Mouse (Mus musculus): ENCODE results near the gene Sgip1. TPM values are rescaled to one million over a fixed set of nuclear protein-coding genes. Genes with fewer than 3 reads are reported as not detected.

Sgip1 gene
- polyA plus RNA-seq, 1 experiment, result 0.35 TPM

GRCm38 (mm10) chr4:102719951-102720350, 21.1 kb upstream of the Sgip1 start:
- no peaks in the 10 kb centered on the region for H3K27me3 ChIP-seq (ENCODE audit: control insufficient read depth, insufficient read depth, low read length)
- no peak overlapping the region for H3K27ac ChIP-seq (ENCODE audit: insufficient read depth, low read depth, low read length)
- no peak for TF ChIP-seq CTCF (IDR thresholded peaks at IDR 0.05; ENCODE audit: extremely low read depth, insufficient read length, insufficient replicate concordance, low read depth, low read length)
- TF ChIP-seq POLR2A (IDR thresholded peaks at IDR 0.05; ENCODE audit: low read depth, low read length), result no peak
- H3K4me3 ChIP-seq (ENCODE audit: low read depth, low read length), result no peak overlapping the region
- H3K4me1 ChIP-seq (ENCODE audit: control insufficient read depth, insufficient read depth, insufficient read length, low read length), result no peaks in the 10 kb centered on the region
- 58% methylated on average over 1 of the region's 1 CpGs for WGBS
- H3K36me3 ChIP-seq (ENCODE audit: control insufficient read depth, insufficient read depth, low read length), result no peaks in the 10 kb centered on the region

GRCm38 (mm10) chr4:102724442-102724841, 16.7 kb upstream of the Sgip1 start:
- Histone ChIP-seq H3K4me3 (ENCODE audit: low read depth, low read length) (no peak overlapping the region), H3K27me3 (ENCODE audit: control insufficient read depth, insufficient read depth, low read length) (no peaks in the 10 kb centered on the region), H3K36me3 (ENCODE audit: control insufficient read depth, insufficient read depth, low read length) (no peaks in the 10 kb centered on the region), H3K4me1 (ENCODE audit: control insufficient read depth, insufficient read depth, insufficient read length, low read length) (no peaks in the 10 kb centered on the region), H3K27ac (ENCODE audit: insufficient read depth, low read depth, low read length) (no peak overlapping the region)
- TF ChIP-seq CTCF (IDR thresholded peaks at IDR 0.05; ENCODE audit: extremely low read depth, insufficient read length, insufficient replicate concordance, low read depth, low read length), result no peak
- no peak for TF ChIP-seq POLR2A (IDR thresholded peaks at IDR 0.05; ENCODE audit: low read depth, low read length)
- WGBS, result 71% methylated on average over 5 of the region's 5 CpGs

- Histone ChIP-seq H3K4me1 (ENCODE audit: control insufficient read depth, insufficient read depth, insufficient read length, low read length) (no peaks in the 10 kb centered on the region), H3K27ac (ENCODE audit: insufficient read depth, low read depth, low read length) (no peak overlapping the region), H3K4me3 (ENCODE audit: low read depth, low read length) (no peak overlapping the region), H3K27me3 (ENCODE audit: control insufficient read depth, insufficient read depth, low read length) (no peaks in the 10 kb centered on the region), H3K36me3 (ENCODE audit: control insufficient read depth, insufficient read depth, low read length) (no peaks in the 10 kb centered on the region)
- 79% methylated on average over 3 of the region's 3 CpGs for WGBS
- TF ChIP-seq POLR2A (IDR thresholded peaks at IDR 0.05; ENCODE audit: low read depth, low read length) (no peak), CTCF (IDR thresholded peaks at IDR 0.05; ENCODE audit: extremely low read depth, insufficient read length, insufficient replicate concordance, low read depth, low read length) (no peak)
These were observed 10.1 kb upstream of the Sgip1 start for GRCm38 (mm10) chr4:102730976-102731375.

- no peak for TF ChIP-seq CTCF (IDR thresholded peaks at IDR 0.05; ENCODE audit: extremely low read depth, insufficient read length, insufficient replicate concordance, low read depth, low read length)
- TF ChIP-seq POLR2A (IDR thresholded peaks at IDR 0.05; ENCODE audit: low read depth, low read length), result no peak
- Histone ChIP-seq H3K27me3 (ENCODE audit: control insufficient read depth, insufficient read depth, low read length) (no peaks in the 10 kb centered on the region), H3K27ac (ENCODE audit: insufficient read depth, low read depth, low read length) (no peak overlapping the region), H3K4me3 (ENCODE audit: low read depth, low read length) (no peak overlapping the region), H3K4me1 (ENCODE audit: control insufficient read depth, insufficient read depth, insufficient read length, low read length) (no peaks in the 10 kb centered on the region), H3K36me3 (ENCODE audit: control insufficient read depth, insufficient read depth, low read length) (no peaks in the 10 kb centered on the region)
- 69% methylated on average over 9 of the region's 9 CpGs for WGBS
These were observed 7.0 kb upstream of the Sgip1 start for GRCm38 (mm10) chr4:102734022-102734657.

GRCm38 (mm10) chr4:102753334-102754090, 12.4 kb downstream of the Sgip1 start:
- no peaks in the 10 kb centered on the region for H3K4me1 ChIP-seq (ENCODE audit: control insufficient read depth, insufficient read depth, insufficient read length, low read length)
- no peak overlapping the region for H3K4me3 ChIP-seq (ENCODE audit: low read depth, low read length)
- no peak overlapping the region; the same call in 1 of the 2 replicates for H3K27ac ChIP-seq (ENCODE audit: insufficient read depth, low read depth, low read length)
- no peaks in the 10 kb centered on the region for H3K27me3 ChIP-seq (ENCODE audit: control insufficient read depth, insufficient read depth, low read length)
- TF ChIP-seq CTCF (IDR thresholded peaks at IDR 0.05; ENCODE audit: extremely low read depth, insufficient read length, insufficient replicate concordance, low read depth, low read length) (no peak), POLR2A (IDR thresholded peaks at IDR 0.05; ENCODE audit: low read depth, low read length) (no peak)
- no peaks in the 10 kb centered on the region for H3K36me3 ChIP-seq (ENCODE audit: control insufficient read depth, insufficient read depth, low read length)
- WGBS, result 63% methylated on average over 3 of the region's 3 CpGs

- Histone ChIP-seq H3K4me3 (ENCODE audit: low read depth, low read length) (peak overlapping the region; percentile 63), H3K4me1 (ENCODE audit: control insufficient read depth, insufficient read depth, insufficient read length, low read length) (0 out of 2 replicates have a peak, but pooled peaks cover 2% of the 10 kb centered on the region), H3K36me3 (ENCODE audit: control insufficient read depth, insufficient read depth, low read length) (no peaks in the 10 kb centered on the region), H3K27me3 (ENCODE audit: control insufficient read depth, insufficient read depth, low read length) (no peaks in the 10 kb centered on the region; the same call in none of the 2 replicates), H3K27ac (ENCODE audit: insufficient read depth, low read depth, low read length) (no peak overlapping the region)
- 3% methylated on average over 41 of the region's 41 CpGs for WGBS
- TF ChIP-seq POLR2A (IDR thresholded peaks at IDR 0.05; ENCODE audit: low read depth, low read length), result no peak
- no peak for TF ChIP-seq CTCF (IDR thresholded peaks at IDR 0.05; ENCODE audit: extremely low read depth, insufficient read length, insufficient replicate concordance, low read depth, low read length)
These were observed 18.2 kb downstream of the Sgip1 start for GRCm38 (mm10) chr4:102759095-102759890.

All from small intestine, adult 2 months (tissue).